Mouse (Mus musculus) bone marrow, adult 2 months (tissue): ENCODE results near the gene Acox1.

Source experiments
- CTCF ChIP-seq: fragments of 200-500 bp; IDR thresholded peaks from 2 replicates; pipeline ENCODE4 v1.5.1; 2011; ENCODE audit warnings: low read length, control low read depth; ENCODE audit not compliant: control insufficient read depth, insufficient read depth
- POLR2A ChIP-seq: fragments of 200-500 bp; IDR thresholded peaks from 2 replicates; pipeline ENCODE4 v1.6.1; 2011; ENCODE audit warnings: low read depth, mild to moderate bottlenecking, control low read depth, low read length, borderline replicate concordance; ENCODE audit not compliant: control insufficient read depth

DNA sequence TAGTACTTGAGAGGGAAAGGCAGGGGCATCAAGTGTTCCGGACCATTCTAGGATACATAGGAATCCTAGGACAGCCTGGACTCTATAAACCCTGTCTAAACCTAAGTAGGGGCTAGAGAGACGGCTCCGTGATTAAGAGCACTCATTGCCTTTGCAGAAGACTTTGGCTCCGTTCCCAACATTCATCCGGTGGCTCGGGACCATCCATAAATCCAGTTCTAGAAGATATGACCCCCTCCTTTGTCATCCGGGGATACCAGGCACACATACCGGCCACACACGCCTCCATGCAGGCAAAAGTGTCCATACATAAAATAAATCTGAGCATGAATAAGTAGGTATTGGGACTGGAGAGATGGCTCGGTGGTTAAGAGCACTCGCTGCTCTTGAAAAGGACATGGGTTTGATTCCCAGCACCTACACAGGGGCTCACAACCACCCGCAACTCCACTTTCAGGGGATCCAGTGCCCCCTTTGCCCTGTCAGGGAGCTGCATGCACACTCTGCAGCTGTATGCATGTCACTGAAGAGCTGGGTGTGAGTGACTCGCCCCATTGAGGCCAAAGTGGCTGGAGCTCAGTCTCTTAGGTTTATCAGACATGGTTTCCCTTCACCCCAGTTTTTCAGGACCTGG, 15.1 kb upstream of the Acox1 start:
- TF ChIP-seq CTCF: no peak
- TF ChIP-seq POLR2A: no peak
